Mouse (Mus musculus): ENCODE data around the gene Snupn. TPM values are rescaled to one million over a fixed set of nuclear protein-coding genes. Genes with fewer than 3 reads are reported as not detected.
A peak's percentile ranks its signal among the peaks of the same experiment; 100 is the strongest.

Gene Snupn
- polyA plus RNA-seq, 1 experiment from 2014 or later, result 22.0 TPM

GRCm38 (mm10) chr9:56953562-56953961 lies 2.9 kb downstream of the Snupn start:
- Histone ChIP-seq H3K4me2 (ENCODE audit: low read depth, low read length) (no peak overlapping the region), H3K4me1 (replicated peaks; ENCODE audit: control insufficient read depth, insufficient read depth, low read length) (peaks cover 10% of the 10 kb centered on the region; the same call in 1 of the 2 replicates), H3K27me3 (ENCODE audit: control insufficient read depth, insufficient read depth, low read depth, low read length) (no peaks in the 10 kb centered on the region), H3K4me3 (ENCODE audit: low read length) (no peak overlapping the region), H3K36me3 (ENCODE audit: control insufficient read depth, insufficient read depth, low read length) (no peaks in the 10 kb centered on the region), H3K9me3 (ENCODE audit: control insufficient read depth, low read length) (no peaks in the 10 kb centered on the region), H3K9ac (ENCODE audit: low read length) (no peak overlapping the region), H3K27ac (ENCODE audit: low read length) (no peak overlapping the region)
- 92% methylated on average over 1 of the region's 1 CpGs for WGBS
- no peak for ATAC-seq (ENCODE audit: low read depth)

DNA sequence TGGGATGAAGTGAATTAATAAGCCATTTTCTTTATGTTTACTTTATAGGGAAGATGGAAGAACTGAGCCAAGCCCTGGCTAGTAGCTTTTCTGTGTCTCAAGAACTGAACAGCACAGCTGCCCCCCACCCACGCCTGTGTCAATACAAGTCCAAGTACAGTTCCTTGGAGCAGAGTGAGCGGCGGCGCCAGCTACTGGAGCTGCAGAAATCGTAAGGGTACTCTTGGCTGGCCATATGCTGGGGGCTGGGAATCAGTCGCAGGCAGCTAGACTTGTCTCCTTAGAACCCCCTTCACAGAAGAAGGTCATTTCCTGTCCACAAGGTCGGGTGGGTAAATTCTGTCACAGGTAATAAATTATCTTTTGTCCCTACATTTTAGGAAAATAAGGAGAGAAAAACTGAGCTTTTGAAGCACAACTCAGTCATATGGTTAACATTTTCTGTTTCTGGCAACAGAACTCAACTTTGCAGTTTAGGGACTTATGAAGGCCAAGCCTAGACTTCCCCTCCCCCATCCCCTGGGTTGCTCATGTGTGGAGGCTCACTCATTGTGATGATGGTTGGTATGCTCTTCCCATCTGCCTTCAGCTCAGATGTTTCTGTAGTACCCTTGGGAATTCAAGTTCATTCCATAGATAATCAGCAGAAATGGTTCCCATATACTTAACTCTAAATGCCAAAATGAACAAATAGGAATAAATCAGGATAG lies 6.4 kb downstream of the Snupn start:
- Histone ChIP-seq H3K9me3 (ENCODE audit: control insufficient read depth, low read length) (no peaks in the 10 kb centered on the region), H3K4me3 (ENCODE audit: low read length) (no peak overlapping the region), H3K4me1 (replicated peaks; ENCODE audit: control insufficient read depth, insufficient read depth, low read length) (0 out of 2 replicates have a peak, but pooled peaks cover 3% of the 10 kb centered on the region), H3K9ac (ENCODE audit: low read length) (no peak overlapping the region), H3K4me2 (ENCODE audit: low read depth, low read length) (no peak overlapping the region), H3K27me3 (ENCODE audit: control insufficient read depth, insufficient read depth, low read depth, low read length) (no peaks in the 10 kb centered on the region), H3K27ac (ENCODE audit: low read length) (no peak overlapping the region), H3K36me3 (ENCODE audit: control insufficient read depth, insufficient read depth, low read length) (0 out of 2 replicates have a peak, but pooled peaks cover 4% of the 10 kb centered on the region)
- peak; percentile 80 for ATAC-seq (ENCODE audit: low read depth)
- 39% methylated on average over 7 of the region's 7 CpGs for WGBS

DNA sequence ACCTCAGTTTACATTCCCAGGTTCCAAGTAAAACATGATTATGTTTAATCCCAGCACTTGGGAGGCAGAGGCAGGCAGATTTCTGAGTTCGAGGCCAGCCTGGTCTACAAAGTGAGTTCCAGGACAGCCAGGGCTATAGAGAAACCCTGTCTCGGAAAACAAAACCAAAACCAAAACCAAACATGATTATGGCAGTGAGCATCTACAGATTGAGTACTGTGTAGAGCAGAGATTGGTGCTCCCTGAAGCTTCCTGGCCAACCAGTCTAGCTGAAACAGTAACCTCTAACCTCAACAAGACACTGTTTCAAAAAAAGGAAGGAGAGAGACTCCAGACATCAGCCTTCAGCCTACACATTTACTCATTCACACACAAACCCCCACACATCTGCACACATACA lies 8.0 kb downstream of the Snupn start:
- no peak overlapping the region for H3K27ac ChIP-seq (ENCODE audit: low read length)
- H3K36me3 ChIP-seq (ENCODE audit: control insufficient read depth, insufficient read depth, low read length), result 0 out of 2 replicates have a peak, but pooled peaks cover 4% of the 10 kb centered on the region
- no peak overlapping the region for H3K9ac ChIP-seq (ENCODE audit: low read length)
- no peak overlapping the region for H3K4me2 ChIP-seq (ENCODE audit: low read depth, low read length)
- no peaks in the 10 kb centered on the region for H3K9me3 ChIP-seq (ENCODE audit: control insufficient read depth, low read length)
- H3K27me3 ChIP-seq (ENCODE audit: control insufficient read depth, insufficient read depth, low read depth, low read length), result no peaks in the 10 kb centered on the region
- WGBS, result 88% methylated on average over 2 of the region's 2 CpGs
- H3K4me1 ChIP-seq (replicated peaks; ENCODE audit: control insufficient read depth, insufficient read depth, low read length), result 0 out of 2 replicates have a peak, but pooled peaks cover 3% of the 10 kb centered on the region
- no peak for ATAC-seq (ENCODE audit: low read depth)
- no peak overlapping the region for H3K4me3 ChIP-seq (ENCODE audit: low read length)

DNA sequence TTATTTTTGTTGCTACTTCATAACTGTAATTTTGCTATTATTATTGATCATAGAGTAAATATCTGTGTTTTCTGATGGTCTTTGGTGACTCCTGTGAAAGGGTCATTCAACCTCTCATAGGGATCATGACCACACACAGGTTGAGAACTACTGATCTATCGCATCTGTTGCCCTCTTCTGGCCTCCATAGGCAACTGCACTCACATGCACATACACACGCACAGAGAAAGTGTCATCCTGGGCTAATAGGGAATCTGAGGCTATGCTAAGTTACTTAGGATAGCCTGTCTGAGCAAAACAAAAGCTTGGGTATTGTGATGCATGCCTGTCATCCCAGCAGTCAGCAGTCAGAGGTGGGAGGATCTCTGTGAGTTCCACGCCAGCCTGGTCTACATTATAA lies 10.9 kb downstream of the Snupn start:
- peaks cover 9% of the 10 kb centered on the region; the same call in 1 of the 2 replicates for H3K36me3 ChIP-seq (ENCODE audit: control insufficient read depth, insufficient read depth, low read length)
- 95% methylated on average over 3 of the region's 3 CpGs for WGBS
- no peak overlapping the region for H3K9ac ChIP-seq (ENCODE audit: low read length)
- 0 out of 2 replicates have a peak, but pooled peaks cover 3% of the 10 kb centered on the region for H3K4me1 ChIP-seq (replicated peaks; ENCODE audit: control insufficient read depth, insufficient read depth, low read length)
- no peak overlapping the region for H3K27ac ChIP-seq (ENCODE audit: low read length)
- no peak overlapping the region for H3K4me3 ChIP-seq (ENCODE audit: low read length)
- H3K27me3 ChIP-seq (ENCODE audit: control insufficient read depth, insufficient read depth, low read depth, low read length), result no peaks in the 10 kb centered on the region
- no peaks in the 10 kb centered on the region for H3K9me3 ChIP-seq (ENCODE audit: control insufficient read depth, low read length)
- no peak for ATAC-seq (ENCODE audit: low read depth)
- H3K4me2 ChIP-seq (ENCODE audit: low read depth, low read length), result no peak overlapping the region

GRCm38 (mm10) chr9:56970158-56970557 lies 19.5 kb downstream of the Snupn start:
- H3K9me3 ChIP-seq (ENCODE audit: control insufficient read depth, low read length), result no peaks in the 10 kb centered on the region
- ATAC-seq (ENCODE audit: low read depth), result no peak
- H3K4me3 ChIP-seq (ENCODE audit: low read length), result no peak overlapping the region
- H3K4me2 ChIP-seq (ENCODE audit: low read depth, low read length), result no peak overlapping the region
- H3K27me3 ChIP-seq (ENCODE audit: control insufficient read depth, insufficient read depth, low read depth, low read length), result no peaks in the 10 kb centered on the region
- no peak overlapping the region for H3K9ac ChIP-seq (ENCODE audit: low read length)
- peaks cover 4% of the 10 kb centered on the region; the same call in 1 of the 2 replicates for H3K36me3 ChIP-seq (ENCODE audit: control insufficient read depth, insufficient read depth, low read length)
- no peak overlapping the region for H3K27ac ChIP-seq (ENCODE audit: low read length)
- 74% methylated on average over 2 of the region's 2 CpGs for WGBS
- no peaks in the 10 kb centered on the region for H3K4me1 ChIP-seq (replicated peaks; ENCODE audit: control insufficient read depth, insufficient read depth, low read length)

GRCm38 (mm10) chr9:56973960-56974524 lies 23.4 kb downstream of the Snupn start:
- no peak overlapping the region for H3K27ac ChIP-seq (ENCODE audit: low read length)
- no peaks in the 10 kb centered on the region for H3K9me3 ChIP-seq (ENCODE audit: control insufficient read depth, low read length)
- H3K4me3 ChIP-seq (ENCODE audit: low read length), result no peak overlapping the region
- H3K4me1 ChIP-seq (replicated peaks; ENCODE audit: control insufficient read depth, insufficient read depth, low read length), result no peaks in the 10 kb centered on the region
- no peak overlapping the region for H3K9ac ChIP-seq (ENCODE audit: low read length)
- H3K27me3 ChIP-seq (ENCODE audit: control insufficient read depth, insufficient read depth, low read depth, low read length), result no peaks in the 10 kb centered on the region
- ATAC-seq (ENCODE audit: low read depth), result no peak
- peaks cover 7% of the 10 kb centered on the region for H3K36me3 ChIP-seq (ENCODE audit: control insufficient read depth, insufficient read depth, low read length)
- no peak overlapping the region for H3K4me2 ChIP-seq (ENCODE audit: low read depth, low read length)
- WGBS, result 76% methylated on average over 8 of the region's 8 CpGs

DNA sequence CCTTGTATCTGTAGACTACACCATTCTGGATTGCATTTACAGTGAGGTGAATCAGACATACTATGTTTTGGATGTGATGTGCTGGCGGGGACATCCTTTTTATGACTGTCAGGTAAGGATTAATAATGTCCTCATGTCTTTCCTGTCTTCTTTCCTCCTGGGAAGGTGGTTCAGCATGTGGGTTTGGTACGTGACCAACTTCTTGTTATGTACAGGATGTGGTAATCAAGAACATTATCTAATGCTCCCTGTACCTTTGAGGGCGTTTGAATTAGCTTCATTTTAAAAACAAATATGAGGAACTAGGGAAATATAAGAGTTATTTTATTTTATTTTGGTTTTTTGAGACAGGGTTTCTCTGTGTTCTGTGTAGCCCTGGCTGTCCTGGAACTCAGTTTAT lies 24.5 kb downstream of the Snupn start:
- Histone ChIP-seq H3K9ac (ENCODE audit: low read length) (no peak overlapping the region), H3K27me3 (ENCODE audit: control insufficient read depth, insufficient read depth, low read depth, low read length) (no peaks in the 10 kb centered on the region), H3K9me3 (ENCODE audit: control insufficient read depth, low read length) (no peaks in the 10 kb centered on the region), H3K4me3 (ENCODE audit: low read length) (no peak overlapping the region), H3K27ac (ENCODE audit: low read length) (no peak overlapping the region), H3K36me3 (ENCODE audit: control insufficient read depth, insufficient read depth, low read length) (peaks cover 9% of the 10 kb centered on the region), H3K4me1 (replicated peaks; ENCODE audit: control insufficient read depth, insufficient read depth, low read length) (no peaks in the 10 kb centered on the region), H3K4me2 (ENCODE audit: low read depth, low read length) (no peak overlapping the region)
- WGBS, result 78% methylated on average over 3 of the region's 3 CpGs
- no peak for ATAC-seq (ENCODE audit: low read depth)

GRCm38 (mm10) chr9:56980186-56980585 lies 29.5 kb downstream of the Snupn start:
- Histone ChIP-seq H3K4me2 (ENCODE audit: low read depth, low read length) (no peak overlapping the region), H3K4me3 (ENCODE audit: low read length) (no peak overlapping the region), H3K9ac (ENCODE audit: low read length) (no peak overlapping the region), H3K4me1 (replicated peaks; ENCODE audit: control insufficient read depth, insufficient read depth, low read length) (no peaks in the 10 kb centered on the region), H3K27ac (ENCODE audit: low read length) (no peak overlapping the region), H3K9me3 (ENCODE audit: control insufficient read depth, low read length) (no peaks in the 10 kb centered on the region), H3K36me3 (ENCODE audit: control insufficient read depth, insufficient read depth, low read length) (peaks cover 6% of the 10 kb centered on the region), H3K27me3 (ENCODE audit: control insufficient read depth, insufficient read depth, low read depth, low read length) (no peaks in the 10 kb centered on the region)
- 88% methylated on average over 6 of the region's 6 CpGs for WGBS
- ATAC-seq (ENCODE audit: low read depth), result no peak

DNA sequence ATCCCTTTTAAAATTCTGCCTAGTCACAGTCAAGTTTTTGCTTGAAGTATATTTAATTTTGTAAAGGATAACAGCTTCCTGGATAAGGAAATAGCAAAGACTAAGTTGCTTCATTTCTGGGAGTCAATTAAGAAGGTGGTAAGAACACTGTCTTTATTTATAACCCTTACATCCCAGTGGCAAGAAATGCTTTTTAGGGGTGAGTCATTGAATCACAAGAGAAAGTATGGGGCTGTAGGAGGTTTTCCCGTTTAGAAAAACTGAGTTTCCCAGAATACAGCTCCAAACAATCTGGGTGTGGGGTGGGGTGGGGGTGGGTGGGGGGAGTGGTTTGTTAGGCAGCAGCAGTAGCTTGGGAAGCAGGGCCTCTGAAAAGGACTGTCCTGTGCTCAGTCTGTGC lies 30.8 kb downstream of the Snupn start:
- Histone ChIP-seq H3K9me3 (ENCODE audit: control insufficient read depth, low read length) (no peaks in the 10 kb centered on the region), H3K9ac (ENCODE audit: low read length) (no peak overlapping the region), H3K4me2 (ENCODE audit: low read depth, low read length) (no peak overlapping the region), H3K27me3 (ENCODE audit: control insufficient read depth, insufficient read depth, low read depth, low read length) (no peaks in the 10 kb centered on the region), H3K4me1 (replicated peaks; ENCODE audit: control insufficient read depth, insufficient read depth, low read length) (no peaks in the 10 kb centered on the region), H3K27ac (ENCODE audit: low read length) (no peak overlapping the region), H3K36me3 (ENCODE audit: control insufficient read depth, insufficient read depth, low read length) (peaks cover 6% of the 10 kb centered on the region), H3K4me3 (ENCODE audit: low read length) (no peak overlapping the region)
- no peak for ATAC-seq (ENCODE audit: low read depth)
- WGBS, result 67% methylated on average over 1 of the region's 1 CpGs
